Mouse (Mus musculus) embryonic facial prominence, embryonic 11.5 days (tissue): Measurements from ENCODE around the gene Syt14. TPM values are rescaled to one million over a fixed set of nuclear protein-coding genes. Genes with fewer than 3 reads are reported as not detected.

Source experiments
- ATAC-seq: fragments of 200-750 bp; cut with Nextera tagmentation; replicated peaks from 2 replicates; pipeline ENCODE4 v1.8.0; 2017; ENCODE audit warnings: low read depth; ENCODE audit not compliant: insufficient number of reproducible peaks, low FRiP score, low TSS enrichment
- DNase-seq: peaks from one replicate; pipeline ENCODE4 v3.0.0-alpha.2; 2015; ENCODE audit warnings: low spot score
- H3K27ac ChIP-seq: fragments of 300-500 bp; sonication (generic); replicated peaks from 2 replicates; pipeline ENCODE4 v1.5.1; 2014; ENCODE audit warnings: mild to moderate bottlenecking, low read depth, low read length, control low read depth
- H3K27me3 ChIP-seq: fragments of 300-500 bp; sonication (generic); 2 replicates; pipeline ENCODE4 v1.6.1; 2014; ENCODE audit warnings: mild to moderate bottlenecking, low read length, moderate library complexity, mixed read lengths; ENCODE audit not compliant: control insufficient read depth, insufficient read depth
- H3K36me3 ChIP-seq: fragments of 300-500 bp; sonication (generic); replicated peaks from 2 replicates; pipeline ENCODE4 v1.6.1; 2014; ENCODE audit warnings: low read depth, mild to moderate bottlenecking, low read length, moderate library complexity, mixed read lengths; ENCODE audit not compliant: control insufficient read depth, insufficient read depth
- H3K4me1 ChIP-seq: fragments of 300-500 bp; sonication (generic); 2 replicates; pipeline ENCODE4 v1.6.1; 2014; ENCODE audit warnings: low read length, mixed read lengths; ENCODE audit not compliant: control insufficient read depth, insufficient read depth
- H3K4me2 ChIP-seq: fragments of 300-500 bp; sonication (generic); 2 replicates; pipeline ENCODE4 v1.6.1; 2014; ENCODE audit warnings: low read depth, mild to moderate bottlenecking, control low read depth, low read length, moderate library complexity
- H3K4me3 ChIP-seq: fragments of 300-500 bp; sonication (generic); 2 replicates; pipeline ENCODE4 v1.5.1; 2014; ENCODE audit warnings: low read depth, low read length, control low read depth
- H3K9ac ChIP-seq: fragments of 300-500 bp; sonication (generic); replicated peaks from 2 replicates; pipeline ENCODE4 v1.6.1; 2014; ENCODE audit warnings: mild to moderate bottlenecking, control low read depth, low read length
- H3K9me3 ChIP-seq: fragments of 300-500 bp; sonication (generic); replicated peaks from 2 replicates; pipeline ENCODE4 v1.6.1; 2016; ENCODE audit warnings: mild to moderate bottlenecking, low read length, inconsistent platforms, mixed read lengths; ENCODE audit not compliant: control insufficient read depth
- WGBS: fragments of 180-500 bp; shearing (Covaris S2); extraction: QIAGEN DNeasy Blood & Tissue Kit; methylation state at CpG from one replicate; pipeline ENCODE4 v1.1.7; 2014; 5-methylcytosine and 5-hydroxymethylcytosine counted together
- polyA plus RNA-seq: library from polyadenylated mRNA; unstranded; fragments of >200 nt; fragmentation: Nextera tagmentation; extraction: Ambion mirVana; gene quantifications from 2 replicates; pipeline ENCODE4 v1.2.1, GENCODE M21; 2014

Syt14 gene
- polyA plus RNA-seq, result 5.1 and 5.9 TPM in 2 replicates

- under 1% methylated on average over 62 of the region's 67 CpGs for WGBS
- peak; percentile 97 for ATAC-seq
These were observed at the start of gene Syt14 for GRCm38 (mm10) chr1:193035371-193036238. Gene Syt14 (minus strand): TSS chr1:193035775.

GRCm38 (mm10) chr1:193084016-193084415 is 48.4 kb upstream of the Syt14 start:
- Histone ChIP-seq H3K27ac (no peak overlapping the region), H3K27me3 (no peaks in the 10 kb centered on the region), H3K9ac (no peak overlapping the region), H3K4me2 (no peak overlapping the region), H3K4me1 (no peaks in the 10 kb centered on the region), H3K4me3 (no peak overlapping the region), H3K9me3 (no peaks in the 10 kb centered on the region), H3K36me3 (no peaks in the 10 kb centered on the region)
- WGBS, result 94% methylated on average over 1 of the region's 1 CpGs
- no peak for ATAC-seq
- no peak for DNase-seq

More at GRCm38 (mm10) chr1:193035371-193036238, at the start of gene Syt14:
- Histone ChIP-seq H3K27me3 (no peaks in the 10 kb centered on the region), H3K27ac (no peak within 1 kb of the TSS), H3K4me1 (no peaks in the 10 kb centered on the region), H3K9ac (peak within 1 kb of the TSS; percentile 59), H3K4me2 (peak within 1 kb of the TSS; percentile 87), H3K4me3 (peak within 1 kb of the TSS; percentile 77), H3K9me3 (no peaks in the 10 kb centered on the region), H3K36me3 (no peaks in the 10 kb centered on the region)
- peak; percentile 90 for DNase-seq

GRCm38 (mm10) chr1:193083051-193083450 is 47.5 kb upstream of the Syt14 start:
- H3K36me3 ChIP-seq, result no peaks in the 10 kb centered on the region
- DNase-seq (no peak), ATAC-seq (no peak)
- WGBS, result 72% methylated on average over 7 of the region's 7 CpGs
- H3K4me1 ChIP-seq, result no peaks in the 10 kb centered on the region
- H3K27ac ChIP-seq, result no peak overlapping the region
- H3K4me2 ChIP-seq, result no peak overlapping the region
- no peak overlapping the region for H3K9ac ChIP-seq
- H3K9me3 ChIP-seq, result no peaks in the 10 kb centered on the region
- no peak overlapping the region for H3K4me3 ChIP-seq
- H3K27me3 ChIP-seq, result no peaks in the 10 kb centered on the region

GRCm38 (mm10) chr1:193082311-193082921 is 46.8 kb upstream of the Syt14 start:
- Histone ChIP-seq H3K36me3 (no peaks in the 10 kb centered on the region), H3K4me3 (no peak overlapping the region), H3K27ac (no peak overlapping the region), H3K4me1 (no peaks in the 10 kb centered on the region), H3K9ac (no peak overlapping the region), H3K27me3 (no peaks in the 10 kb centered on the region), H3K9me3 (no peaks in the 10 kb centered on the region), H3K4me2 (no peak overlapping the region)
- ATAC-seq (no peak), DNase-seq (no peak)
- 47% methylated on average over 10 of the region's 10 CpGs for WGBS

- WGBS, result 89% methylated on average over 3 of the region's 3 CpGs
- no peak for ATAC-seq
These were observed 27.0 kb upstream of the Syt14 start for GRCm38 (mm10) chr1:193062618-193063017.

GRCm38 (mm10) chr1:193060167-193060566 is 24.6 kb upstream of the Syt14 start:
- Histone ChIP-seq H3K27me3 (no peaks in the 10 kb centered on the region), H3K4me2 (no peak overlapping the region), H3K9ac (no peak overlapping the region), H3K9me3 (no peaks in the 10 kb centered on the region), H3K4me1 (no peaks in the 10 kb centered on the region), H3K4me3 (no peak overlapping the region), H3K27ac (no peak overlapping the region), H3K36me3 (no peaks in the 10 kb centered on the region)
- 81% methylated on average over 2 of the region's 2 CpGs for WGBS
- DNase-seq, result no peak
- ATAC-seq, result no peak

More at GRCm38 (mm10) chr1:193062618-193063017, 27.0 kb upstream of the Syt14 start:
- Histone ChIP-seq H3K9ac (no peak overlapping the region), H3K9me3 (no peaks in the 10 kb centered on the region), H3K4me1 (no peaks in the 10 kb centered on the region), H3K4me3 (no peak overlapping the region), H3K36me3 (no peaks in the 10 kb centered on the region), H3K27me3 (no peaks in the 10 kb centered on the region), H3K4me2 (no peak overlapping the region), H3K27ac (no peak overlapping the region)
- no peak for DNase-seq

GRCm38 (mm10) chr1:193059596-193059995 is 24.0 kb upstream of the Syt14 start:
- WGBS, result 81% methylated on average over 5 of the region's 5 CpGs
- Histone ChIP-seq H3K27ac (no peak overlapping the region), H3K4me1 (no peaks in the 10 kb centered on the region), H3K4me2 (no peak overlapping the region), H3K27me3 (no peaks in the 10 kb centered on the region), H3K4me3 (no peak overlapping the region), H3K9me3 (no peaks in the 10 kb centered on the region), H3K9ac (no peak overlapping the region), H3K36me3 (no peaks in the 10 kb centered on the region)
- ATAC-seq (no peak), DNase-seq (no peak)

GRCm38 (mm10) chr1:193054401-193054800 is 18.8 kb upstream of the Syt14 start:
- Histone ChIP-seq H3K4me3 (no peak overlapping the region), H3K9me3 (no peaks in the 10 kb centered on the region), H3K36me3 (no peaks in the 10 kb centered on the region), H3K27ac (no peak overlapping the region), H3K27me3 (no peaks in the 10 kb centered on the region), H3K4me2 (no peak overlapping the region), H3K9ac (no peak overlapping the region), H3K4me1 (no peaks in the 10 kb centered on the region)
- 55% methylated on average over 5 of the region's 5 CpGs for WGBS
- ATAC-seq (no peak), DNase-seq (peak; percentile 49)
